Mouse (Mus musculus): ENCODE measurements around the gene Lyplal1. TPM values are rescaled to one million over a fixed set of nuclear protein-coding genes. Genes with fewer than 3 reads are reported as not detected.

The Lyplal1 gene
- polyA plus RNA-seq (2014; fragmentation: Nextera tagmentation; extraction: Ambion mirVana) = 15.7 and 16.6 TPM in 2 replicates

GRCm38 (mm10) chr1:186116701-186117488, at the start of gene Lyplal1:
Lyplal1 (minus strand) TSS chr1:186117310.
- H3K9ac ChIP-seq (ENCODE audit: low read depth, low read length) = peak within 1 kb of the TSS; percentile 92
- peak; percentile 88 for ATAC-seq (replicated peaks; ENCODE audit: insufficient number of reproducible peaks, low FRiP score, low TSS enrichment)
- H3K4me3 ChIP-seq (ENCODE audit: low read depth, low read length) = peak within 1 kb of the TSS; percentile 72
- H3K27me3 ChIP-seq (ENCODE audit: control insufficient read depth, insufficient read depth, low read length) = no peaks in the 10 kb centered on the region
- peaks cover 3% of the 10 kb centered on the region; the same call in 1 of the 2 replicates for H3K4me1 ChIP-seq (ENCODE audit: control insufficient read depth, insufficient read depth, low read length)
- WGBS (ENCODE audit: insufficient replicate concordance) = 5% methylated on average over 44 of the region's 44 CpGs
- H3K36me3 ChIP-seq (ENCODE audit: control insufficient read depth, insufficient read depth, low read length) = no peaks in the 10 kb centered on the region
- peak within 1 kb of the TSS; percentile 47 for H3K27ac ChIP-seq (ENCODE audit: low read depth, low read length)
- H3K9me3 ChIP-seq (replicated peaks; ENCODE audit: control insufficient read depth, low read length) = no peaks in the 10 kb centered on the region
- peak within 1 kb of the TSS; percentile 77 for H3K4me2 ChIP-seq

GRCm38 (mm10) chr1:186163616-186164015, 46.5 kb upstream of the Lyplal1 start:
- Histone ChIP-seq H3K4me2 (no peak overlapping the region), H3K9ac (ENCODE audit: low read depth, low read length) (no peak overlapping the region), H3K27me3 (ENCODE audit: control insufficient read depth, insufficient read depth, low read length) (no peaks in the 10 kb centered on the region), H3K4me1 (ENCODE audit: control insufficient read depth, insufficient read depth, low read length) (no peaks in the 10 kb centered on the region), H3K36me3 (ENCODE audit: control insufficient read depth, insufficient read depth, low read length) (no peaks in the 10 kb centered on the region), H3K9me3 (replicated peaks; ENCODE audit: control insufficient read depth, low read length) (no peaks in the 10 kb centered on the region), H3K4me3 (ENCODE audit: low read depth, low read length) (no peak overlapping the region), H3K27ac (ENCODE audit: low read depth, low read length) (no peak overlapping the region)
- ATAC-seq (replicated peaks; ENCODE audit: insufficient number of reproducible peaks, low FRiP score, low TSS enrichment) = no peak
- 59% methylated on average over 2 of the region's 2 CpGs for WGBS (ENCODE audit: insufficient replicate concordance)

GRCm38 (mm10) chr1:186163206-186163605, 46.1 kb upstream of the Lyplal1 start:
- WGBS (ENCODE audit: insufficient replicate concordance) = 57% methylated on average over 12 of the region's 12 CpGs
- no peak for ATAC-seq (replicated peaks; ENCODE audit: insufficient number of reproducible peaks, low FRiP score, low TSS enrichment)

GRCm38 (mm10) chr1:186150376-186150775, 33.3 kb upstream of the Lyplal1 start:
- no peak overlapping the region for H3K27ac ChIP-seq (ENCODE audit: low read depth, low read length)
- no peak for ATAC-seq (replicated peaks; ENCODE audit: insufficient number of reproducible peaks, low FRiP score, low TSS enrichment)
- H3K4me1 ChIP-seq (ENCODE audit: control insufficient read depth, insufficient read depth, low read length) = no peaks in the 10 kb centered on the region
- no peak overlapping the region for H3K9ac ChIP-seq (ENCODE audit: low read depth, low read length)
- WGBS (ENCODE audit: insufficient replicate concordance) = 82% methylated on average over 5 of the region's 5 CpGs
- H3K4me3 ChIP-seq (ENCODE audit: low read depth, low read length) = no peak overlapping the region
- H3K36me3 ChIP-seq (ENCODE audit: control insufficient read depth, insufficient read depth, low read length) = no peaks in the 10 kb centered on the region
- H3K27me3 ChIP-seq (ENCODE audit: control insufficient read depth, insufficient read depth, low read length) = no peaks in the 10 kb centered on the region
- no peaks in the 10 kb centered on the region for H3K9me3 ChIP-seq (replicated peaks; ENCODE audit: control insufficient read depth, low read length)
- H3K4me2 ChIP-seq = no peak overlapping the region

More at GRCm38 (mm10) chr1:186163206-186163605, 46.1 kb upstream of the Lyplal1 start:
- no peak overlapping the region for H3K9ac ChIP-seq (ENCODE audit: low read depth, low read length)
- no peaks in the 10 kb centered on the region for H3K9me3 ChIP-seq (replicated peaks; ENCODE audit: control insufficient read depth, low read length)
- no peaks in the 10 kb centered on the region for H3K36me3 ChIP-seq (ENCODE audit: control insufficient read depth, insufficient read depth, low read length)
- no peaks in the 10 kb centered on the region for H3K4me1 ChIP-seq (ENCODE audit: control insufficient read depth, insufficient read depth, low read length)
- H3K4me2 ChIP-seq = no peak overlapping the region
- no peak overlapping the region for H3K4me3 ChIP-seq (ENCODE audit: low read depth, low read length)
- no peaks in the 10 kb centered on the region for H3K27me3 ChIP-seq (ENCODE audit: control insufficient read depth, insufficient read depth, low read length)
- H3K27ac ChIP-seq (ENCODE audit: low read depth, low read length) = no peak overlapping the region

GRCm38 (mm10) chr1:186145444-186145843, 28.3 kb upstream of the Lyplal1 start:
- Histone ChIP-seq H3K27me3 (ENCODE audit: control insufficient read depth, insufficient read depth, low read length) (no peaks in the 10 kb centered on the region), H3K36me3 (ENCODE audit: control insufficient read depth, insufficient read depth, low read length) (no peaks in the 10 kb centered on the region), H3K4me1 (ENCODE audit: control insufficient read depth, insufficient read depth, low read length) (no peaks in the 10 kb centered on the region), H3K4me3 (ENCODE audit: low read depth, low read length) (no peak overlapping the region), H3K9me3 (replicated peaks; ENCODE audit: control insufficient read depth, low read length) (no peaks in the 10 kb centered on the region), H3K9ac (ENCODE audit: low read depth, low read length) (no peak overlapping the region), H3K27ac (ENCODE audit: low read depth, low read length) (no peak overlapping the region), H3K4me2 (no peak overlapping the region)
- WGBS (ENCODE audit: insufficient replicate concordance) = 46% methylated on average over 6 of the region's 6 CpGs
- no peak for ATAC-seq (replicated peaks; ENCODE audit: insufficient number of reproducible peaks, low FRiP score, low TSS enrichment)

- Histone ChIP-seq H3K4me1 (ENCODE audit: control insufficient read depth, insufficient read depth, low read length) (no peaks in the 10 kb centered on the region), H3K9ac (ENCODE audit: low read depth, low read length) (no peak overlapping the region), H3K36me3 (ENCODE audit: control insufficient read depth, insufficient read depth, low read length) (no peaks in the 10 kb centered on the region), H3K4me3 (ENCODE audit: low read depth, low read length) (no peak overlapping the region), H3K9me3 (replicated peaks; ENCODE audit: control insufficient read depth, low read length) (no peaks in the 10 kb centered on the region), H3K4me2 (no peak overlapping the region), H3K27me3 (ENCODE audit: control insufficient read depth, insufficient read depth, low read length) (no peaks in the 10 kb centered on the region), H3K27ac (ENCODE audit: low read depth, low read length) (no peak overlapping the region)
- 80% methylated on average over 2 of the region's 2 CpGs for WGBS (ENCODE audit: insufficient replicate concordance)
- no peak for ATAC-seq (replicated peaks; ENCODE audit: insufficient number of reproducible peaks, low FRiP score, low TSS enrichment)
Observed at GRCm38 (mm10) chr1:186140191-186140590, 23.1 kb upstream of the Lyplal1 start.

GRCm38 (mm10) chr1:186137873-186138272, 20.8 kb upstream of the Lyplal1 start:
- ATAC-seq (replicated peaks; ENCODE audit: insufficient number of reproducible peaks, low FRiP score, low TSS enrichment) = no peak
- WGBS (ENCODE audit: insufficient replicate concordance) = 55% methylated on average over 12 of the region's 12 CpGs
- no peak overlapping the region for H3K4me3 ChIP-seq (ENCODE audit: low read depth, low read length)

GRCm38 (mm10) chr1:186136636-186137380, 19.7 kb upstream of the Lyplal1 start:
- no peak for ATAC-seq (replicated peaks; ENCODE audit: insufficient number of reproducible peaks, low FRiP score, low TSS enrichment)
- Histone ChIP-seq H3K27ac (ENCODE audit: low read depth, low read length) (no peak overlapping the region), H3K9ac (ENCODE audit: low read depth, low read length) (no peak overlapping the region), H3K9me3 (replicated peaks; ENCODE audit: control insufficient read depth, low read length) (no peaks in the 10 kb centered on the region), H3K27me3 (ENCODE audit: control insufficient read depth, insufficient read depth, low read length) (no peaks in the 10 kb centered on the region), H3K4me2 (no peak overlapping the region), H3K4me3 (ENCODE audit: low read depth, low read length) (no peak overlapping the region), H3K4me1 (ENCODE audit: control insufficient read depth, insufficient read depth, low read length) (no peaks in the 10 kb centered on the region), H3K36me3 (ENCODE audit: control insufficient read depth, insufficient read depth, low read length) (no peaks in the 10 kb centered on the region)
- WGBS (ENCODE audit: insufficient replicate concordance) = 69% methylated on average over 6 of the region's 6 CpGs

More at GRCm38 (mm10) chr1:186137873-186138272, 20.8 kb upstream of the Lyplal1 start:
- Histone ChIP-seq H3K4me1 (ENCODE audit: control insufficient read depth, insufficient read depth, low read length) (no peaks in the 10 kb centered on the region), H3K9ac (ENCODE audit: low read depth, low read length) (no peak overlapping the region), H3K4me2 (no peak overlapping the region), H3K9me3 (replicated peaks; ENCODE audit: control insufficient read depth, low read length) (no peaks in the 10 kb centered on the region), H3K27me3 (ENCODE audit: control insufficient read depth, insufficient read depth, low read length) (no peaks in the 10 kb centered on the region), H3K27ac (ENCODE audit: low read depth, low read length) (no peak overlapping the region), H3K36me3 (ENCODE audit: control insufficient read depth, insufficient read depth, low read length) (no peaks in the 10 kb centered on the region)
